Mouse (Mus musculus) adrenal gland, postnatal 25 days (tissue): ENCODE results near the gene Rbm43. TPM values are rescaled to one million over a fixed set of nuclear protein-coding genes. Genes with fewer than 3 reads are reported as not detected.

Source experiments
- DNase-seq: peaks from one replicate; pipeline ENCODE4 v3.0.0; 2021; ENCODE audit warnings: mixed read lengths
- long read RNA-seq: library from polyadenylated mRNA; stranded (forward); transcript quantifications from one replicate; pipeline ENCODE4 v2.0.0, GENCODE M21; 2021
- total RNA-seq: library from RNA; stranded (reverse); gene quantifications from 2 replicates; pipeline ENCODE4 v1.2.3, GENCODE M21; 2021

Rbm43 gene
- total RNA-seq, result 16.8 and 18.0 TPM in 2 replicates
- long read RNA-seq, transcript Rbm43-201 (5 exons, 2,057 nt), result major isoform, 13 of 22 reads
- long read RNA-seq, partial matches to known transcripts, result 3 of 22 reads
- long read RNA-seq, other reads (novel, unspliced or antisense), result 5 of 22 reads

GRCm38 (mm10) chr2:51934574-51935334 lies at the start of gene Rbm43:
Gene Rbm43, minus strand, starts transcription at chr2:51935163.
- DNase-seq, result peak; percentile 70

GRCm38 (mm10) chr2:51982288-51982687 lies 47.3 kb upstream of the Rbm43 start:
- DNase-seq, result no peak

GRCm38 (mm10) chr2:51981630-51982029 lies 46.7 kb upstream of the Rbm43 start:
- peak; percentile 22 for DNase-seq

- DNase-seq, result no peak
These were observed 38.5 kb upstream of the Rbm43 start, which contains the start of gene Nmi for GRCm38 (mm10) chr2:51973410-51973968. Gene Nmi, minus strand, starts transcription at chr2:51973494.

GRCm38 (mm10) chr2:51972641-51973409 lies 37.9 kb upstream of the Rbm43 start:
- DNase-seq, result peak; percentile 53

- peak; percentile 29 for DNase-seq
These were observed 37.2 kb upstream of the Rbm43 start for GRCm38 (mm10) chr2:51972142-51972541.

GRCm38 (mm10) chr2:51970897-51971296 lies 35.9 kb upstream of the Rbm43 start:
- DNase-seq, result no peak

- DNase-seq, result no peak
These were observed 32.3 kb upstream of the Rbm43 start for GRCm38 (mm10) chr2:51967288-51967687.

GRCm38 (mm10) chr2:51953648-51954204 lies 18.8 kb upstream of the Rbm43 start:
- no peak for DNase-seq

GRCm38 (mm10) chr2:51950876-51951275 lies 15.9 kb upstream of the Rbm43 start:
- no peak for DNase-seq

- DNase-seq, result no peak
These were observed 13.3 kb upstream of the Rbm43 start for GRCm38 (mm10) chr2:51948105-51948830.

- no peak for DNase-seq
These were observed 10.8 kb upstream of the Rbm43 start for GRCm38 (mm10) chr2:51945812-51946211.

GRCm38 (mm10) chr2:51941832-51942231 lies 6.9 kb upstream of the Rbm43 start:
- DNase-seq, result no peak

- no peak for DNase-seq
These were observed 3.8 kb upstream of the Rbm43 start for GRCm38 (mm10) chr2:51938750-51939149.

- no peak for DNase-seq
These were observed 2.0 kb upstream of the Rbm43 start for GRCm38 (mm10) chr2:51937004-51937403.

GRCm38 (mm10) chr2:51936585-51936984 lies 1.6 kb upstream of the Rbm43 start:
- DNase-seq, result no peak

GRCm38 (mm10) chr2:51935921-51936320 lies 958 bp upstream of the Rbm43 start:
- DNase-seq, result no peak

GRCm38 (mm10) chr2:51933341-51934134 lies 1.4 kb downstream of the Rbm43 start:
- DNase-seq, result no peak

GRCm38 (mm10) chr2:51931241-51931640 lies 3.7 kb downstream of the Rbm43 start:
- no peak for DNase-seq

GRCm38 (mm10) chr2:51914944-51915680 lies 19.9 kb downstream of the Rbm43 start:
- DNase-seq, result peak; percentile 63
